Mouse (Mus musculus): Measurements from ENCODE around the gene Chst11. TPM values are rescaled to one million over a fixed set of nuclear protein-coding genes. Genes with fewer than 3 reads are reported as not detected.
A peak's percentile ranks its signal among the peaks of the same experiment; 100 is the strongest.

The Chst11 gene
- polyA plus RNA-seq, 1 experiment from 2014 or later = 1.1 TPM

DNA sequence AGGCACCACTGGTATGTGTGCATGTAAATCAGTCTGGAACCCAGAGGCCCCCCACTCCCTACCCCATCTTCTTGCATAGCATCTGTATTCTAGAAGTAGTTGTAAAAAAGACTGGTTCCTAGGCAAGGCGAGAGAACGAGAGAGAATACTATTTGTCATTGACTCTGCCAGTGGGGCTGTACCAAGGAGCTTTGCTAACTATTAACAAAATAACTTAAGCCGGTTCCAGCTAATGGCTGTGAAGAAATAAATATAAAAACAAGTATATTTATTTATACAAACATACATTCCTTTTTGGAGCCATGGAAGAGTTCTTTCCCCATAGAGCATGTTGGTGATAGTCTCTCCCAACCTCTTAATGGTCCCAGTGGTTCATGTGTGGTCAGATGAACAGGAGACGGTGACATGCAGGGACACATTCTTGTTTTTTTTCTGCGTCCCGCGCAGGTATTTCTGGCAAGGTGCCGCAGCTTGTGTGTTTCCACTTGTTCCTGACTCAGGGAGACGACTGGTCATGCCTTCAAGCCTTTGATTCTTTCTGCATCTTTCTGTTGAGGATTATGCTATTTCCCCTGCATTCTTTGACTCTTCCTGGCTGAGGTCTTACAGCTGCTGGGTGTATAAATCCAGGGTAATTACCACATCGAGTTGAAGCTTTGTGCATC, 68.7 kb downstream of the Chst11 start:
- no peak overlapping the region for H3K4me2 ChIP-seq (ENCODE audit: low read depth, low read length)
- 74% methylated on average over 10 of the region's 10 CpGs for WGBS
- peak overlapping the region; percentile 3; the same call in 1 of the 2 replicates for H3K27ac ChIP-seq (ENCODE audit: low read length)
- no peaks in the 10 kb centered on the region for H3K27me3 ChIP-seq (ENCODE audit: control insufficient read depth, insufficient read depth, low read length)
- no peak for ATAC-seq (ENCODE audit: insufficient read depth, low FRiP score)
- no peaks in the 10 kb centered on the region for H3K4me1 ChIP-seq (ENCODE audit: control insufficient read depth, insufficient read depth, low read length)
- H3K4me3 ChIP-seq (replicated peaks; ENCODE audit: low read length) = no peak overlapping the region
- no peak overlapping the region for H3K9ac ChIP-seq (ENCODE audit: low read length)
- no peaks in the 10 kb centered on the region for H3K9me3 ChIP-seq (replicated peaks; ENCODE audit: control insufficient read depth, low read length)
- H3K36me3 ChIP-seq (ENCODE audit: control insufficient read depth, insufficient read depth, low read length) = no peaks in the 10 kb centered on the region

DNA sequence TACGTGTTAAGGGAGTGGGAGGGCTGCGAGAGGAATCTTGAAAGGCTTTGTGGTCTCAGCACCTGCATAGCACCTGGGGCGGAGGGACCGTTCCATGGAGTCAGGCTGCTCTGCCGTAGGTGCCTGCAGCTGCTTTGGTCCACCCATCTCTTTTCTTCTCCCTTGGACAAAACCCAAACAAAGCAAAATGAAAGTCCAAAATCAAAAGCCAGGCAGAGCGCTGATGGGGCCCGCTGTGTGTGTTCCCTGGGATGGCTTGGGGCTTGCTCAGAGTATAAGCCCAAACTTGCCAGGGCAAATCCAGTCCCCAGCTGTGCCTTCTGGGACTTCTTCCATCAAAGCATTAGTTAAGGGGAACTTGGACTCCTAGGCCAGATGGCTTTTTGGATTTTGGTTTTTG, 71.0 kb downstream of the Chst11 start:
- no peaks in the 10 kb centered on the region for H3K36me3 ChIP-seq (ENCODE audit: control insufficient read depth, insufficient read depth, low read length)
- ATAC-seq (ENCODE audit: insufficient read depth, low FRiP score) = no peak
- H3K4me1 ChIP-seq (ENCODE audit: control insufficient read depth, insufficient read depth, low read length) = no peaks in the 10 kb centered on the region; the same call in 1 of the 2 replicates
- no peak overlapping the region; the same call in 1 of the 2 replicates for H3K27ac ChIP-seq (ENCODE audit: low read length)
- no peaks in the 10 kb centered on the region for H3K27me3 ChIP-seq (ENCODE audit: control insufficient read depth, insufficient read depth, low read length)
- no peak overlapping the region for H3K9ac ChIP-seq (ENCODE audit: low read length)
- 72% methylated on average over 7 of the region's 7 CpGs for WGBS
- no peaks in the 10 kb centered on the region for H3K9me3 ChIP-seq (replicated peaks; ENCODE audit: control insufficient read depth, low read length)
- no peak overlapping the region for H3K4me2 ChIP-seq (ENCODE audit: low read depth, low read length)
- no peak overlapping the region for H3K4me3 ChIP-seq (replicated peaks; ENCODE audit: low read length)

- no peaks in the 10 kb centered on the region; the same call in 1 of the 2 replicates for H3K4me1 ChIP-seq (ENCODE audit: control insufficient read depth, insufficient read depth, low read length)
- 78% methylated on average over 4 of the region's 4 CpGs for WGBS
- no peak overlapping the region for H3K4me3 ChIP-seq (replicated peaks; ENCODE audit: low read length)
- H3K36me3 ChIP-seq (ENCODE audit: control insufficient read depth, insufficient read depth, low read length) = no peaks in the 10 kb centered on the region
- ATAC-seq (ENCODE audit: insufficient read depth, low FRiP score) = no peak
- no peak overlapping the region for H3K4me2 ChIP-seq (ENCODE audit: low read depth, low read length)
- no peaks in the 10 kb centered on the region for H3K9me3 ChIP-seq (replicated peaks; ENCODE audit: control insufficient read depth, low read length)
- no peak overlapping the region for H3K27ac ChIP-seq (ENCODE audit: low read length)
- H3K9ac ChIP-seq (ENCODE audit: low read length) = no peak overlapping the region
- H3K27me3 ChIP-seq (ENCODE audit: control insufficient read depth, insufficient read depth, low read length) = no peaks in the 10 kb centered on the region
These were observed 71.6 kb downstream of the Chst11 start for GRCm38 (mm10) chr10:83056866-83057265.

DNA sequence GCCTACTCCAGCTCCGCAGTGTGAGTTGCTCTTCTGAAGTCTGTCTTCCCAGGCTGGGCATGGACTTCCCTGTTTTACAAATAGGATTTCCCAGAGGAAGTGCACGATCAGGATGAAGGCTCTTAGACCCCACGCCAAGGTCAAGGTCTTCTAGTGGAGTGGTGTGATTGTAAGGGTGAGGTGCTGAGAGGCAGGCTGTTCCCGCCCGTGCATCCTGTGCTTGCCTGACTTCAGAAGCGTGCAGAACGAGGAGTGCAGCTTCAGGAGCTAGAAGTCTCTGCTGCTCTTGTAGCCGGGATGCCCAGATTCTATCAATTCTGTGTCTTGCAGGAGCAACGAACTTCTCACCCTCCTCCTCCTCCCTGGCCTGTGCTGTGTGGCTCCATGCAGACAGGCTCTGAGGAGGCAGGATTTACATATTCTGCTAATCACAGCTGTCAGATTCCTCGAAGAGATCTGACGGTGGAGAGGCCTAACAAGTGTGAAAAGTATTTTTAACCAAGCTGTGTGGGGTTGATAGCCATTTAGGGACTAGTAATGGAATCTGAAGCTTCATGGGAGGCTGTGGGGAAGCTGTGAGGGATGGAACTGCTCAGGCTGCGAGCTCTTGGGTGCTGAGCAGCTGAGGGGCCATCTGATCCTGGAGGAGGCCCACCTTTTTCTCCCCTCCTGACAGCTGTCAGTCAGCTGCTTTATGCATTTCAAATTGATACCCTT, 74.9 kb downstream of the Chst11 start:
- Histone ChIP-seq H3K9me3 (replicated peaks; ENCODE audit: control insufficient read depth, low read length) (no peaks in the 10 kb centered on the region), H3K27me3 (ENCODE audit: control insufficient read depth, insufficient read depth, low read length) (no peaks in the 10 kb centered on the region), H3K36me3 (ENCODE audit: control insufficient read depth, insufficient read depth, low read length) (no peaks in the 10 kb centered on the region), H3K4me2 (ENCODE audit: low read depth, low read length) (no peak overlapping the region), H3K27ac (ENCODE audit: low read length) (no peak overlapping the region), H3K4me1 (ENCODE audit: control insufficient read depth, insufficient read depth, low read length) (no peaks in the 10 kb centered on the region; the same call in 1 of the 2 replicates), H3K4me3 (replicated peaks; ENCODE audit: low read length) (no peak overlapping the region), H3K9ac (ENCODE audit: low read length) (no peak overlapping the region)
- peak; percentile 57; the same call in 1 of the 2 replicates for ATAC-seq (ENCODE audit: insufficient read depth, low FRiP score)
- 32% methylated on average over 12 of the region's 12 CpGs for WGBS

DNA sequence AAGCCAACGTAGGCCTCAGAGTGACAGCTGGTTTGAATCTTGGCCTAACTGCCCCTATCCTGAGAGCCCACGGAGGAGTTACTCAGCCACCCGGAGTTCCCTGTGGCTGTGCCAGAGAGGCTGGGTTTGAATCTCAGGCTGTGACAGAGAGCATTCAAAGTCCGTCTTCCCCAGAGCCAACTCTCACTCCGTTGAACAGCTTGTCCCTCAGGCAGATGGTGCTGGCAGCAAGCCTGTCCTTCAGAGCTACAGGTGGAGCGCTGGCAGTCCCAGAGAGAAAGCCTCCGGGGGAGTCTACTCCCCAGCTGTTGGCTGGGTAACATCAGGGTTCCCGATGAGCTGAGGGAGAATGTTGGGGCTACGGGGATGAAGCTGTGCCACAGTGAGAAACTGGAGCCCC, 77.0 kb downstream of the Chst11 start:
- H3K9ac ChIP-seq (ENCODE audit: low read length) = no peak overlapping the region
- ATAC-seq (ENCODE audit: insufficient read depth, low FRiP score) = no peak
- no peaks in the 10 kb centered on the region for H3K9me3 ChIP-seq (replicated peaks; ENCODE audit: control insufficient read depth, low read length)
- no peak overlapping the region for H3K27ac ChIP-seq (ENCODE audit: low read length)
- H3K4me2 ChIP-seq (ENCODE audit: low read depth, low read length) = no peak overlapping the region
- no peaks in the 10 kb centered on the region for H3K27me3 ChIP-seq (ENCODE audit: control insufficient read depth, insufficient read depth, low read length)
- no peaks in the 10 kb centered on the region; the same call in 1 of the 2 replicates for H3K4me1 ChIP-seq (ENCODE audit: control insufficient read depth, insufficient read depth, low read length)
- no peaks in the 10 kb centered on the region for H3K36me3 ChIP-seq (ENCODE audit: control insufficient read depth, insufficient read depth, low read length)
- no peak overlapping the region for H3K4me3 ChIP-seq (replicated peaks; ENCODE audit: low read length)
- 74% methylated on average over 9 of the region's 9 CpGs for WGBS

DNA sequence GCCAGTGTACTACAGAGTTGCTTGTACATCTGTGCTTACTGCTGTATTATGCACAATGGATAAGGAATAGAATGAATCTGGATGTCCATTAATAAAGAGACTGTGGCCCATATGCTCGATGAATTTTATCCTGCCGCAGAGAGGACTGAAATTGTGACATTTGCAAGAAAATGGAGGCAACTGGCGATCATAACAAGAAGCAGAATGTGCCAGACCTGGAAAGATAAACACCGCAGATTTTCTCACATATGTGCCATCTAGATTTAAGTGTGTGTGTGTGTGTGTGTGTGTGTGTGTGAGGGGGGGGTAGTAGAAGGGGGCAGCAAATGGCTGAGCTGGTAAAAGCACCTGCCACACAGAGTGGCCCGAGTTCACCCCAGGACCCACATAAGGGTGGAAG, 79.5 kb downstream of the Chst11 start:
- 89% methylated on average over 5 of the region's 5 CpGs for WGBS
- no peaks in the 10 kb centered on the region for H3K27me3 ChIP-seq (ENCODE audit: control insufficient read depth, insufficient read depth, low read length)
- H3K9ac ChIP-seq (ENCODE audit: low read length) = no peak overlapping the region
- ATAC-seq (ENCODE audit: insufficient read depth, low FRiP score) = no peak
- no peak overlapping the region for H3K27ac ChIP-seq (ENCODE audit: low read length)
- H3K4me3 ChIP-seq (replicated peaks; ENCODE audit: low read length) = no peak overlapping the region
- H3K9me3 ChIP-seq (replicated peaks; ENCODE audit: control insufficient read depth, low read length) = no peaks in the 10 kb centered on the region
- H3K4me1 ChIP-seq (ENCODE audit: control insufficient read depth, insufficient read depth, low read length) = peaks cover 2% of the 10 kb centered on the region; the same call in 1 of the 2 replicates
- no peak overlapping the region for H3K4me2 ChIP-seq (ENCODE audit: low read depth, low read length)
- H3K36me3 ChIP-seq (ENCODE audit: control insufficient read depth, insufficient read depth, low read length) = no peaks in the 10 kb centered on the region

GRCm38 (mm10) chr10:83066159-83066558, 80.9 kb downstream of the Chst11 start:
- Histone ChIP-seq H3K27ac (ENCODE audit: low read length) (no peak overlapping the region), H3K4me1 (ENCODE audit: control insufficient read depth, insufficient read depth, low read length) (peaks cover 4% of the 10 kb centered on the region; the same call in 1 of the 2 replicates), H3K27me3 (ENCODE audit: control insufficient read depth, insufficient read depth, low read length) (no peaks in the 10 kb centered on the region), H3K36me3 (ENCODE audit: control insufficient read depth, insufficient read depth, low read length) (no peaks in the 10 kb centered on the region), H3K4me2 (ENCODE audit: low read depth, low read length) (no peak overlapping the region), H3K9me3 (replicated peaks; ENCODE audit: control insufficient read depth, low read length) (no peaks in the 10 kb centered on the region), H3K9ac (ENCODE audit: low read length) (no peak overlapping the region), H3K4me3 (replicated peaks; ENCODE audit: low read length) (no peak overlapping the region)
- ATAC-seq (ENCODE audit: insufficient read depth, low FRiP score) = no peak
- 74% methylated on average over 6 of the region's 6 CpGs for WGBS

DNA sequence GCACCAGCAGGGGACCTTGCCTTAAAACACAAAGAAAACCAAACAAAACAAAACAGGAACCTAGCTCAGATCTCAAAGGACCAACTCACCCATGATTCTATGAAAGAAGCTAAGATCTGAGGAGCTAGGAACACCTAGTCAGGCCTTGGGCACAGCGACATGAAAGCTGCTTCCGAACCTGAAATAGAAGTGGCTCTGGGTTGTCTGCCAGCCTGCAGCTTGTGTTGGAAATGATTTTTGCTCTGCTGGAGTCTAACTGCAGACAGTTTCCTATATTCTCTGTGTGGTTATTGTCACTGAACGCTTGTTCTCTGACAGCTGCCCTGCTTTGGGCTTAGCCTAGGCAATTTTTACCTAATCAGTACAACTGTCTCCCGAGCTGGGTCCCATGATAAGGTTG, 82.0 kb downstream of the Chst11 start:
- no peaks in the 10 kb centered on the region for H3K27me3 ChIP-seq (ENCODE audit: control insufficient read depth, insufficient read depth, low read length)
- no peak for ATAC-seq (ENCODE audit: insufficient read depth, low FRiP score)
- peaks cover 4% of the 10 kb centered on the region; the same call in 1 of the 2 replicates for H3K4me1 ChIP-seq (ENCODE audit: control insufficient read depth, insufficient read depth, low read length)
- no peaks in the 10 kb centered on the region for H3K36me3 ChIP-seq (ENCODE audit: control insufficient read depth, insufficient read depth, low read length)
- H3K4me3 ChIP-seq (replicated peaks; ENCODE audit: low read length) = no peak overlapping the region
- no peak overlapping the region for H3K27ac ChIP-seq (ENCODE audit: low read length)
- no peak overlapping the region for H3K4me2 ChIP-seq (ENCODE audit: low read depth, low read length)
- WGBS = 76% methylated on average over 4 of the region's 4 CpGs
- H3K9me3 ChIP-seq (replicated peaks; ENCODE audit: control insufficient read depth, low read length) = no peaks in the 10 kb centered on the region
- no peak overlapping the region for H3K9ac ChIP-seq (ENCODE audit: low read length)

DNA sequence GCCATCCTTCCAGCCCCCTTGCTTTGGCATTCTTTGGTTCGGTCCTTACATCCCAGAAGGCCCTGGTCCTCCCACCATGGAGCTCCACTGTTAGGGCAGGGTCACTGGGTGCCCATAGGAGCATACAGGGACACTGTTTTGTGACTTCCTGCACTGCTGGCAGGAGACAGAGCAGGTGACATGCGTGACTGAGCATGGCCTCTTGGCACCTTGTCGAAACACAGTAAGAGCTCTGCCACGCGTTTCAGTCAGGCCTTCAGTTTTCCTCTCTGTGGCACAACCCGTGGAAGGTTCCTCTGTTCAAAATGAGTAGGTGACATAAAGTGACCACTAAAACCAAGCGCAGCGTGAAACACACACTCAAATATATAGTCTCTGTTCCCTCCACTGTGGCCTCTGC, 83.2 kb downstream of the Chst11 start:
- Histone ChIP-seq H3K9me3 (replicated peaks; ENCODE audit: control insufficient read depth, low read length) (no peaks in the 10 kb centered on the region), H3K4me1 (ENCODE audit: control insufficient read depth, insufficient read depth, low read length) (peaks cover 4% of the 10 kb centered on the region)
- WGBS = 89% methylated on average over 8 of the region's 8 CpGs

More for the DNA sequence above, 83.2 kb downstream of the Chst11 start:
- Histone ChIP-seq H3K4me2 (ENCODE audit: low read depth, low read length) (no peak overlapping the region), H3K4me3 (replicated peaks; ENCODE audit: low read length) (no peak overlapping the region), H3K27ac (ENCODE audit: low read length) (no peak overlapping the region), H3K36me3 (ENCODE audit: control insufficient read depth, insufficient read depth, low read length) (no peaks in the 10 kb centered on the region), H3K9ac (ENCODE audit: low read length) (no peak overlapping the region), H3K27me3 (ENCODE audit: control insufficient read depth, insufficient read depth, low read length) (no peaks in the 10 kb centered on the region)
- ATAC-seq (ENCODE audit: insufficient read depth, low FRiP score) = no peak

All from stomach, embryonic 16.5 days (tissue).